Mouse (Mus musculus) lung, adult 18-20 months (tissue): ENCODE measurements around the gene Gata1.
"Not testable (repeated sequence)": the region's sequence is repeated elsewhere in the genome, so short reads cannot be mapped to it uniquely, and the experiment has no call there.

ENCODE experiments used
- DNase-seq, 2 experiments: peaks; one replicate each; pipeline ENCODE4 v3.0.0; 2022; ENCODE audit warnings: mixed read lengths in 2 of 2

Gene Gata1

GRCm38 (mm10) chrX:7963829-7964626 is 13.8 kb downstream of the Gata1 start:
- DNase-seq: no peak

DNA sequence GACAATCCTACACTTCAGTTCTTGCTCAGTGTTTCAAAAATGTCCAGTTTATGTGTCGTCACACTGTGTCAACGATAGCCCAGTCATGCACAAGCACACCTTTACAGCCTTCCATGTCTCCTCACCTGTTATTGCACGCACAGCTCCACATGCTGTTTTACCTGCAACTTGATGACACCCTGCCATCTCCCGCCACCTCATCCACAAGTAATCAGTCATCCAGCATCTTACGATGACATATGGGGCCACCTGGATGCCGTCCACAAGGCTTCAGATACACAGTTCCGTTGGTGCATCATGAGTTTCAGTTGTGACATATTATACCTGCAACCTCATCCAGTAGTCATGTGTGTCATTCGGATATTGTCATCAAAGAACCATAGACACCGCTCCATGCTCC is 19.0 kb downstream of the Gata1 start:
- DNase-seq: no peak

- DNase-seq: no peak
Observed at GRCm38 (mm10) chrX:7950091-7950490, 27.8 kb downstream of the Gata1 start.

GRCm38 (mm10) chrX:7947900-7948492 is 29.9 kb downstream of the Gata1 start:
- DNase-seq: peak; percentile 97

- no peak for DNase-seq
Observed at GRCm38 (mm10) chrX:7947108-7947899, 30.6 kb downstream of the Gata1 start, which contains the start of gene Hdac6. Hdac6 (minus strand) TSS chrX:7947889.

GRCm38 (mm10) chrX:7945618-7946017 is 32.3 kb downstream of the Gata1 start:
- DNase-seq: no peak

GRCm38 (mm10) chrX:7937667-7938066 is 40.2 kb downstream of the Gata1 start:
- no peak for DNase-seq

DNA sequence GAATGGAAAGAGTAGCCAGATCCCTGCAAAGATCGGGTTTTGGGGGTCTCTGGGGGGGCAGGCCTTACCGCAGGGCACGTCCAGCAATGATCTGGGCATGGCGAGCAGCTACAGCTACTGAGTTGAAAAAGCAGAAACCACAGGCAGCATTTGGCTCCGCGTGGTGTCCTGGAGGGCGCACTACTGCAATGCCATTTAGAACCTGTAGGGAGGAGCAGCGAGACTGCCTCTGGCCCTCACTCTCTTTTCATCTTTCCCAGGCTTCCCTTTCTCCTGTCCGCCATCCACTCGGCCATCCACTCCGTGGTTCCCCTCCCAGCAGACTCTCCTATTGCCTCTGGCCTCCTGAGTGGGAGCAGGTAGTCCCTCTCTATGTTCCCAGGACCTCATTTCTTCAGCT is 41.0 kb downstream of the Gata1 start:
- DNase-seq: no peak

DNA sequence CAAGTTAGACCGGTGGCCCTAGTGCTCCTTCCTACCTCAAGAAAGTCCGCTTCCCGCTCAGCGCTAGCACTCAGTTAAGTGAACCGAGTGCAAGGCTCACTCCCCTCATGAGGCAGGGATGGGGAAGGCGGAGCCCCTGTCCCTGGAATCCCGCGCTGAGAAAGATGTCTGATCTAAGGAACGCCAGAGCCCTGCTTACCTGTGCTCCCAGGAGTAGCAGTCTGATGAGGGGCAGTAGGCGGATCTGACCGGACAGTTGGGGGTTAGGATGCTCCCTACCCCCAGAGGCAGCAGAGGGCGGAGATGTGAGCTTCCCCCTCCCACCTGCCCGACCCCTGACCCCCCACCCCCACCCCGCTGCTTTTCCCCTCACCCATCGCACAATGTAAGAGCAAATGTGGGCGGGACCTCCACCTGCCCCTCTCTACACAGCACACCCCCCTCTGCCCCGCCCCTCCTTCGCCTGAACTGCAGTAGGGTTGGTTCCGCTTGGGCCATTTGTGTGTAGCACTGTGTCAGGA is 49.5 kb downstream of the Gata1 start, which contains the start of gene Eras:
TSS of gene Eras (minus strand) at position 338 of the 521 bp plus-strand sequence.
- DNase-seq: no peak

DNA sequence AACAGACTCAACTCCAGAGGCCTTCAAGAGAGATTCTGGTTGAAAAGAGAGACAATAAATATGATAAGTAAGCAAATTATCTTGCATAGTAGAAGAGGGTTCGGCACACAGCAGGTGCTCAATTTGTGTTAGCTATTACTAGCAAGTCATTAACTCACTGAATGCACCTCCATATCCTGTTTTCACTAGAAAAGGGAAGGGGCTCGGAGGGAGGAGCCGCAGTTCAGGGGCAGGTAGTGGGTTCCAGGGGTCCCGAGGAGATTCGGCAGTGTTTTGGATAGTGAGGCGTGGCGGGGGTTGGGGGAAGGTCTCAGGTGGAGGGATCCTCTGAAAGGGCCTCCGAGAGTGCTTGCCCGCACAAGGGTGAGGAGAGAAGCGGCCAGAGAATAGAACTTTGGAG is 50.8 kb downstream of the Gata1 start:
- no peak for DNase-seq

- no peak for DNase-seq
Observed at GRCm38 (mm10) chrX:7926266-7926665, 51.6 kb downstream of the Gata1 start.

DNA sequence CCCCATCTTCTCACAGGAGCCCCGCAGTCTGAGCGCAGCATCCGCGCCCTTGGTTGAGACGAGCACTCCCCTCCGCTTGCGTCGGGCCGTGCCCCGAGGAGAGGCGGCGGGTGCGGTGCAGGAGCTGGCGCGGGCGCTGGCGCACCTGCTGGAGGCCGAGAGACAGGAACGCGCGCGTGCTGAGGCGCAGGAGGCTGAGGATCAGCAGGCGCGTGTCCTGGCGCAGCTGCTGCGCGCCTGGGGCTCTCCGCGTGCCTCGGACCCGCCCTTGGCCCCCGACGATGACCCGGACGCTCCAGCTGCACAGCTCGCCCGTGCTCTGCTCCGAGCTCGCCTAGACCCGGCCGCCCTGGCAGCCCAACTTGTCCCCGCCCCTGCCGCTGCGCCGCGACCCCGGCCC is 55.8 kb downstream of the Gata1 start:
- DNase-seq: no peak

- no peak for DNase-seq
Observed at GRCm38 (mm10) chrX:7919601-7920383, 58.1 kb downstream of the Gata1 start, which contains the start of gene Pcsk1n. Pcsk1n (plus strand) TSS chrX:7919822.

DNA sequence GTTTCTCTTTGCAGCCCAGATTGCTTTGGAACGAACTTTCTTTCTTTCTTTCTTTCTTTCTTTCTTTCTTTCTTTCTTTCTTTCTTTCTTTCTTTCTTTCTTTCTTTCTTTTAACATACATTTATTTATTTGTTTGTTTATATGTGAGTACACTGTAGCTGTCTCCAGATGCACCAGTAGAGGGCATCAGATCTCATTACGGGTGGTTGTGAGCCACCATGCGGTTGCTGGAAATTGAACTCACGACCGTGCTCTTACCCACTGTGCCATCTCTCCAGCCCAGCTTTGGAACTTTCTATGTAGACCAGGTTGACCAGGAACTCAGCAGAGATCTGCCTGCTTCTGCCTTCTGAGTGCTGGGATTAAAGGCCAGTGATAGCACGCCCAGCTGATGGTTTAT is 59.9 kb downstream of the Gata1 start:
- not testable (repeated sequence) for DNase-seq

DNA sequence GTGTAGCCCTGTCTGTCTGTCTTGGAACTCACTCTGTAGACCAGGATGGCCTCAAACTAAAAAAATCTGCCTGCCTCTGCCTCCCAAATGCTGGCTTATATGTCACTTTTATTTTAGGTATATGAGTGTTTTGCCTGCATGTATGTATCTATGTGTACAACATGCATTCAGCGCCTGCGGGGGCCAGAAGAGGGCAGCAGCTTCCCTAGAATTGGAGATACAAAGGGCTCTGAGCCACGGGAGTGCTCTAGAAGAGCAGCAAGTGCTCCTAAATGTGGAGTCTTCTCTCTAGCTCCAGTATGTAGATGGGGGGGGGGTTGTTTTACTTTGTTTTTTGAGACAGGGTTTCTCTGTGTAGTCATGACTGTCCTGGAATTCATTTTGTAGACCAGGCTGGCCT is 62.2 kb downstream of the Gata1 start:
- DNase-seq: peak in 1 of 2 experiments; percentile 45

GRCm38 (mm10) chrX:7910473-7910872 is 67.4 kb downstream of the Gata1 start:
- DNase-seq: no peak
